Mouse (Mus musculus) Patski (cell line): ENCODE measurements around the gene Phf12. TPM values are rescaled to one million over a fixed set of nuclear protein-coding genes. Genes with fewer than 3 reads are reported as not detected.

Source experiments
- ATAC-seq: fragments of 100-300 bp; one replicate; pipeline ENCODE4 v1.8.0; 2021
- CTCF ChIA-PET: fragments of 350-600 bp; sonication (Branson Sonifier 250); formaldehyde crosslinking; loops from one replicate; lab custom pipeline; 2022; ENCODE audit warnings: inconsistent platforms; lab: Charles Lee
- POLR2A ChIA-PET: fragments of 350-600 bp; sonication (Branson Sonifier 250); formaldehyde crosslinking; loops from one replicate; lab custom pipeline; 2022; ENCODE audit warnings: antibody characterized with exemption, inconsistent platforms; lab: Charles Lee
- DNase-seq: peaks from one replicate; pipeline ENCODE4 v3.0.0-alpha.2; 2011; ENCODE audit warnings: low read depth, low spot score
- H3K27me3 ChIP-seq: fragments of 371-371 bp; one replicate; pipeline ENCODE4 v1.5.1; 2021
- CTCF ChIP-seq: fragments of 100-300 bp; IDR thresholded peaks from one replicate; pipeline ENCODE4 v1.5.1; 2021
- in situ Hi-C: fragments of 300-500 bp; cut with MboI; formaldehyde crosslinking; loops from 3 replicates; pipeline ENCODE4 v1.11.1; 2018; ENCODE audit warnings: low pct_unique_long_range_greater_than_20kb, mixed read lengths
- polyA plus RNA-seq: library from polyadenylated mRNA; unstranded; gene quantifications from one replicate; pipeline ENCODE4 v1.2.3, GENCODE M21; 2021

Gene Phf12
- polyA plus RNA-seq, 1 experiment from 2014 or later = 60.8 TPM

DNA sequence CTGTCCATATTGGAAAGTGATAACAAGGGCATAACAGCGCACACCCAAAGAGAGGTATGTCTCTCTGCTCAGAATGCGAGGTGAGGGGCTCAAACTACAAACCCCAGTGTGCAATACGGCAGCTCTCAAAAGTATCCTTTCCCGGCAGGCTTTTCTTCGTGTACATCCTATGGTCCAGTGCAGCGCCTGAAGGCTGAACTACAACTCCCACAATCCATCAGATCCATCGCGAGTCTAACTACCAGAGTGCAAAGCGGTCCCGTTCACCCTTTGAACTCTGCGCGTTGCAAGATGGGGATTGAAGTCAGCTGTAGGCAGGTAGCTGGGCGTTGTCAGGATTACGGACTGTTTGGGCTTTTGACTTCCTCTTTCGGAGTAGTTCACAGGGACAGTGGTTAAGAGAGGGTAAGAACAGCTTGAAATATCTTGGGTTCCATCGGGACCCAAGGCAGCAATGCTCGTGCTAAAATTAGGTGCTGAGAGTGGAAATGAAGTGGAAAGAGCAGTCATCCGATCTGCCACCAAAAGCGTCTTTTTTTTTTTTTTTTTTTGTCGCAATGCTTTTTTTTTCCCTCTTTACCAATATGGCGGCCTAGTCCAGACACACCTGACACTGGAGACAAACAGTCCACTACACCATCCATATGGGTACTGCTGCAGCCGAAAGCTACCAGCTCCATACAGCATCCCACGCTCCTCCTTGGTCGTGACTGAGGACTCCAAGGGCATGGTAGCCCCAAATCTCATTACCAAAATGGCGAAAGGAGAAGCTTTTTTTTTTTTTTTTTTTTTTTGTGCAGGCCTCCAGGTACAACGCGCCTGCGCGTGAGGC is 729 bp upstream of the Phf12 start:
- ChIA-PET POLR2A (interaction anchor here (0.6 to 1.2 kb wide), 7 partner anchors 8 to 1584 kb away, joined by 3 to 5 read pairs (median 4); no protein-coding TSS in a partner anchor), CTCF (no interaction called here)
- TF ChIP-seq CTCF = no peak
- peak; percentile 63 for ATAC-seq
- peaks cover 20% of the 10 kb centered on the region for H3K27me3 ChIP-seq
- in situ Hi-C loops = no loop called here
- DNase-seq = peak; percentile 98

DNA sequence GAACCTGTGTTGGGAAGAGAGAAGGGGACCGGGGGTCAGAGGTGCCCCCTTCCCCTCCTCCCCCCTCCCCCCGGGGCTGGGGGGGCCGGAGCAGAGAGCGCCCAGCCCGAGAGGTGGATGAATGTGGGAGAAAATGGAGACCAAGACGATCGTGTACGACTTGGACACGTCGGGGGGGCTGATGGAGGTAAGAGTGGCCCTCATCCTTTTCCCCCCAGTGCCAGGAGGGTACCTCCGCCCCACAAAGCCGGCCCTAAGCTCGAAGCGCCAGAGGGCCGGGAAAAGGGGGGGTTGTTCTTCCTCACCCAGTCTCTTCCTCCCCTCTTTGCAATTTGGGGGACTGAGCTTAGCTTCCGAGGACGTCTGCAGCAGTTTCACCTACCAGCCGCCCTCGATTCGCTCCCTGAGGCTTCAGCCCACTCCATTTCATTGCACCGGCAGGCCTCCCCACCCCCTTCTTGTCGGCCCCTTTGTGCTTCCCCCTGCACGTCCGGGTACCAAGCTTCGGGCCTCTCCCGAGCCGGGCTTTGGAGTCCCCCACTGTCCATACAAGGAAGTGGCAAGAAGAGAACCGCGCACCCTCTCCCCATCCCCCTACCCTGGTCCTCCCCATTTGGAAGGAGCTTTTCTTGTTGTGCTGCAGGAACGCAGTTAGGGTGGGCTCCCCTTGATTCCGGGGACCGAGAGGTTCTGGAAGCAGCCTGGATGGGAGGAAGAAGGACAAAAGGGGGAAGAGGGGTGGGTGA is 810 bp downstream of the Phf12 start:
- ChIA-PET POLR2A (interaction anchor here (0.6 to 3.0 kb wide), 5 partner anchors 12 to 55 kb away, joined by 3 to 8 read pairs (median 4); partner anchors contain the start of gene Flot2), CTCF (no interaction called here)
- H3K27me3 ChIP-seq = peaks cover 4% of the 10 kb centered on the region
- ATAC-seq (no peak), DNase-seq (no peak)
- in situ Hi-C loops = no loop called here
- no peak for TF ChIP-seq CTCF

DNA sequence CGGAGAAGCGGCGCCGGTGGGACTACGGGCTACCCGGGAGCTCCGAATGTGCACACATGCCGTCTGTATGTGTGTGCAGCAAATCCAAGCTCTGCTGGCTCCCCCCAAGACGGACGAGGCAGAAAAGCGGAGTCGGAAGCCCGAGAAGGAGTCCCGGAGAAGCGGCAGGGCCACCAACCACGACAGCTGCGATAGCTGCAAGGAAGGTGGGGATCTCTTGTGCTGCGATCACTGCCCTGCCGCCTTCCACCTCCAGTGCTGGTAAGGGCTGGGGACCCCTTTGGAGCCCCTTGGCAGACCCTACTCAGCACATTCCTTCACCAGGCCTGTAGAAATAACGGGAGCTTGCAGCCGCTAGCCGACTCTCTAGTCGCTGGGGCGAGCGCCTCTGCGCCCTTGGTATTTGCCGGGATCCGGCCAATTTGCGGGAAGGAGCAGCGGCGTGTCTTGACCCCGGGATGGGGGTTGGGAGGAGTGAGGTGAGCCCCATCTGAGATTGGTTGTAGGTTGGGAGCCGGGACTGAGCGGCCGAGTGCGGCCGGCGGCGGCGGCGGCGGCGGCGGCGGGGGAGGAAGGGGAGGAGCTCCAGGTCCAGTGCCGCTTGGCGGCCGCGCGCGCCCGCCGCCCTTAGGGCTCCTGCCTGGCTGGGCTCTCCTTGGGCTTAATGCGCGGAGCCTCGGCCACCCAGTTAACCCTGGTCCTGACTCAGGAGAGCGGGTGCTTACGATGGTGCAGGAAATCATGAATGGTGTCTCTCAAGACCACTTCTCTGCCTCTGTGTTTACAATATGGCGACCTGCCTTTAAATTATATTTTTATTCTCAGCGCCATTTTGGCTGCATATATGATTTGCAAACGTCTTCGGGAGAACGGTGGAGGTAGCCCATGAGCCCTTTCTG is 1.6 kb downstream of the Phf12 start:
- no peaks in the 10 kb centered on the region for H3K27me3 ChIP-seq
- CTCF ChIA-PET = no interaction called here
- ATAC-seq = no peak
- no peak for DNase-seq
- no peak for TF ChIP-seq CTCF
- POLR2A ChIA-PET = interaction anchor here (0.6 to 3.0 kb wide), 5 partner anchors 11 to 54 kb away, joined by 3 to 8 read pairs (median 4); partner anchors contain the start of gene Flot2
- in situ Hi-C loops = no loop called here

DNA sequence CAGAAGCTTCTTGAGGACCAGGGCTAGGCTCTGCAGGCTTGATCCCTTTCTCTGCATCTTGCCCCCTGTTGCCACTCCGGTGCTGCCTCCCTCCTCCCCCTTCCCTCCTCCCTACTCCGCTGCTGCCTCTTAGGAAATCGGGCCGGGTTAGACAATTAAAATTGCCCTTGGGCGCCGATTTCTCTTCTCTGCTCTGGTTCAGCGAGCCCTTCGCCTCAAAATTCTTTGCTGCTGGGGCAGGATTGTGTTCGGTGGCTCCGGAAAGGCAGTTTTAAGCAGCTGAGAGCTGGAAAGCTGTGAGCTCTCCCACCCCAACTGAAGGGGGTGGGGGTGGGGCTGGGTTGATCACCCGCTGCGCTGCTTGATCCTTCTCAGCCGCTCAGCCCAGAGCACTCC is 2.3 kb downstream of the Phf12 start:
- POLR2A ChIA-PET = interaction anchor here (0.6 to 3.0 kb wide), 6 partner anchors 14 to 980 kb away, joined by 3 to 8 read pairs (median 4); partner anchors contain the start of gene Flot2

DNA sequence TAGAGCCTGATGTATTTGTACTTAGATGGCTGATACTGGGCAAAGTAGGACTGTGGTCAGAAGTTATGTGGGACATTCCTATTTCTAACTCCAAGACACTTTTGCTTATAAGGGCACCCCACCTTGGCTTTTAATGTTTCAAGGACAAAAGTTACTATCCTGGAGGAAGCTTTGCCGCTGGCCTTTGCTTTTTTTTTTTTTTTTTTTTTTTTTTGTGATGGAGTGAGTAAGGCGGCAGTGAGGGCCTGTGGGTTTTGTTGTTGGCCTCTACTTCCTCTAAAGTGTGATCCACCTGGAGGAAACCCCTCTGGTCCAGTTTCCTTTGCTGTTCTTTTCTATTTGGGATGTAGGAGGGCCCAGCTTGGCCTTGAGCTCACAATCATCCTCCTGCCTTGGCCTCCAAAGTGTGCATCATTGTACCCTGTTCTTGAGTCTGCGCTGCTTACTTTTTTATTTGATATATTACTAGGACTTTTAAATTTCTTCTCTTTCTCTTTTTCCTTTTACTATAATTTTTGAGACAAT is 3.0 kb downstream of the Phf12 start:
- TF ChIP-seq CTCF = no peak
- ChIA-PET POLR2A (interaction anchor here (0.6 to 3.0 kb wide), 5 partner anchors 13 to 979 kb away, joined by 3 to 8 read pairs (median 4); partner anchors contain the start of gene Flot2), CTCF (no interaction called here)
- no peak for ATAC-seq
- in situ Hi-C loops = no loop called here
- no peak for DNase-seq
- H3K27me3 ChIP-seq = no peaks in the 10 kb centered on the region

More for the DNA sequence above, 2.3 kb downstream of the Phf12 start:
- H3K27me3 ChIP-seq = no peaks in the 10 kb centered on the region
- in situ Hi-C loops = no loop called here
- CTCF ChIA-PET = no interaction called here
- peak; percentile 33 for DNase-seq
- peak; percentile 2 for ATAC-seq
- no peak for TF ChIP-seq CTCF

DNA sequence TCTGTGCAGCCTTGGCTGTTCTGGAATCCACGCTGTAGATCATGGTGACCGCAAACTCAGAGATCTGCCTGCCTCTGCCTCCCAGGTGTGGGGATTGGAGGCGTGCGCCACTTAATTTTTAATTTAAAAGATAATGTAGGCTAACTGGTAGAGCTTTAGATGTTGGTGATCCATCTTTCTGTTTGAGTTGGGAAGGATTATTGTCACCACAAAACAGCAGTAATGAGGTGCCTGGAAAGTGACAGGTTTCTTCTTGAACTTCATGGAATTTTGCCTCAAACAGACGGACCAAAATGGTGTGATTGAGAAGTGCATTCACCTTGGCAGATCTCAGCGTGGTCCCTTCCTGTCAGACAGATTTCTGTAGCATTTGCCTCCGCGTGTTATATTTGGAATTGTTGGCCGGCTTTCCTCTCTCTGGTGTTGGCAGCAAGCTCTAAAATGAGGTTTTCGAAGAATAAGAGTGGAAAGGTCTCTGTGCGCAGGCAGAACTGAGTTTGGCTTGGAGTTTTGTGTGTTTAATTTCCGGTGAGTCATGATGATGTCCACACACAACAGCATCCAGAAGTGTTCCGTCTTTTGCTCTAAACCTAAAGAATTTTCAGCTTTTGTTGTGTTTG is 6.6 kb downstream of the Phf12 start:
- no peaks in the 10 kb centered on the region for H3K27me3 ChIP-seq
- DNase-seq = no peak
- no peak for TF ChIP-seq CTCF
- CTCF ChIA-PET = no interaction called here
- POLR2A ChIA-PET = no interaction called here
- in situ Hi-C loops = no loop called here
- ATAC-seq = no peak

DNA sequence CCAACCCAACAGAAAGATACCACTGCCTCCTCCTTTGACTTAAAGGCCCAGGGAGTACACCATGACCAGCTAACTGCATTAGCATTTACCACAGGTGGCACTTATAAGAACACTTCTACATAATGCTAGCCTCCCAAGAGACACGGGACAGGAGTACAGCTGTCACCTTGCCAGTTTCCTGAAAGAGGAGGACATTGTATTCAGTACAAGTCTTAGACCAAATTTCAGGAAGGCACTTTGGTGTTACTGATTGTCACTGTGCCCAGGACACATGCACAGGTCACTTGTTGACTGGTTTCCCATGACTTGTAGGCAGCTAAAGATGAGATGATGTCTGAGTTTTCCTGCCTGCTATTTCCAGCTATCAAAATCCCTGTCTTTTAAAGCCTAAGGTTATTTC is 13.0 kb downstream of the Phf12 start:
- DNase-seq (no peak), ATAC-seq (no peak)
- in situ Hi-C loops = no loop called here
- ChIA-PET CTCF (interaction anchor here (0.7 kb wide), 1 partner anchor 10 kb away, joined by 3 read pairs; no protein-coding TSS in a partner anchor), POLR2A (interaction anchor here (1.2 kb wide), 1 partner anchor 12 kb away, joined by 3 read pairs; no protein-coding TSS in a partner anchor)
- no peaks in the 10 kb centered on the region for H3K27me3 ChIP-seq
- TF ChIP-seq CTCF = no peak

DNA sequence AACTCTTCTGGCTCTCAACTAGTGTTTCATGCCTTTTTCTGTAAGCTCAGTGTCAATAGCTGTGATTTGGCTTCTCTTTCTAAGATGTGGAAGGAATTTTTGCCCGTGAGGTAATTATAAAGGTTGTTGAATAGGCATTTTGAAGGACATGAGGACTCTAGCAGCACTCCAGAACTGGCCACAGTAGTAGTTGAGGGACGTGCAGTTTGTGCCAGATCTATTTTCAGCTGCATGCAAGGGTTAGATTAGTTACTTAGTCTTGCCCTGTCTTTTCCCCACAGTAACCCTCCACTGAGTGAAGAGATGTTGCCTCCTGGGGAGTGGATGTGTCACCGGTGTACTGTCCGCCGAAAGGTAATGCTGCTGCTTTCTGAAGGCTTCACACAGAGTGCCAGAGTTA is 23.9 kb downstream of the Phf12 start:
- in situ Hi-C loops = no loop called here
- no peaks in the 10 kb centered on the region for H3K27me3 ChIP-seq
- no peak for TF ChIP-seq CTCF
- ATAC-seq (no peak), DNase-seq (no peak)
- CTCF ChIA-PET = interaction anchor here (1.5 to 5.6 kb wide), 3 partner anchors 10 to 20 kb away, joined by 4 to 41 read pairs (median 6); no protein-coding TSS in a partner anchor
- POLR2A ChIA-PET = no interaction called here

DNA sequence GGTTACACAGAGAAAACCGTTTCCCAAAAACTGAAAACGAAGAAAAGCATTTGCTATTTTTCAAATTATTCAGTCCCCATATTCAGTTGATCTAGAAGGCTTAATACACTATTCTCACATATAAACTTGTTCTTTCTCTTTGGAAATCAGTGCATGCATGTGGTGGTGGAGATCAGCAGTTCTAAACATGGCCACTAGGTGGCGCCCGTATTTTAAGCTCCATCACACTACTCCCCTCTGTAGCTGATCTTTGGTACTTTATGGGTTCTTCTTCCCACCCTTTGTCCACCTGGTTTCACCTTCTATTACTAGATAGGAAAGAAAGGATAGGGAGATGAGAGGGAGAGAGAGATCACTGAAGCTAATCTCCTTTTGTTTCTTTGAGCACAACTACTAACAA is 37.1 kb downstream of the Phf12 start:
- ChIA-PET CTCF (interaction anchor here (0.7 to 3.4 kb wide), 13 partner anchors 8 to 139 kb away, joined by 3 to 41 read pairs (median 5); partner anchors contain the start of gene Dhrs13), POLR2A (interaction anchor here (1.0 to 1.7 kb wide), 3 partner anchors 8 to 25 kb away, joined by 3 read pairs; no protein-coding TSS in a partner anchor)
- ATAC-seq (no peak), DNase-seq (no peak)
- TF ChIP-seq CTCF = peak; percentile 91
- in situ Hi-C loops = no loop called here
- no peaks in the 10 kb centered on the region for H3K27me3 ChIP-seq
